Mouse (Mus musculus): ENCODE measurements at regions not wholly inside any gene's neighbourhood (a gene's known extent, or its start where the extent isn't known, plus 50 kb on each side); places are given as distances from the start of the nearest gene placed in this dataset.

DNA sequence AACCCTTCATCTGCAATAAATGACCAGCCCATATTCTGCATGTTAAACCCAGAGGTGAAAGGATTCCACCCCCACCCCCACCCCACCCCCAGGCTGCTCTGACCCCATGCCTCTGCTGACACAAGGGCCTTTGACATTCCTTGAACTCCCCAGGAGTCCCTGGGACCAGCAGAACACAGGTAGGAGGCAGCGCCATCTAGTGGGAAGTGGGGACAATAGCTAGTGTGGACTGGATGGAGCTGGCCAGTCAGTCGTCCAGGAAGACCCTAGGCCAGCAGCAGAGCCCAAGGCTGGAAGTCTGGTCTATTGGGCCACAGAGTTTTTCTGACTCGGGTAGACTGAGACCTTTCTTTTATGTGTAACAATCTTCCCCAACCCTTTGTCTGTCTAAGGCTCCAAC, 71.8 kb upstream of the Ppp1r26 start:
- Histone ChIP-seq H3K9me3 (ENCODE audit: low read length) (no peaks in the 10 kb centered on the region), H3K36me3 (ENCODE audit: insufficient read depth) (no peaks in the 10 kb centered on the region), H3K4me2 (ENCODE audit: low read depth) (no peak overlapping the region), H3K27me3 (ENCODE audit: insufficient read depth, low read length) (no peaks in the 10 kb centered on the region), H3K4me3 (ENCODE audit: low read depth, low read length) (no peak overlapping the region), H3K4me1 (ENCODE audit: insufficient read depth) (peaks cover 9% of the 10 kb centered on the region), H3K27ac (ENCODE audit: low read depth, low read length) (no peak overlapping the region), H3K9ac (no peak overlapping the region)
- TF ChIP-seq CTCF (IDR thresholded peaks at IDR 0.05; ENCODE audit: low read depth) = peak; percentile 77
- ATAC-seq (no peak), DNase-seq (no peak)
- WGBS = 26% methylated on average over 3 of the region's 3 CpGs

DNA sequence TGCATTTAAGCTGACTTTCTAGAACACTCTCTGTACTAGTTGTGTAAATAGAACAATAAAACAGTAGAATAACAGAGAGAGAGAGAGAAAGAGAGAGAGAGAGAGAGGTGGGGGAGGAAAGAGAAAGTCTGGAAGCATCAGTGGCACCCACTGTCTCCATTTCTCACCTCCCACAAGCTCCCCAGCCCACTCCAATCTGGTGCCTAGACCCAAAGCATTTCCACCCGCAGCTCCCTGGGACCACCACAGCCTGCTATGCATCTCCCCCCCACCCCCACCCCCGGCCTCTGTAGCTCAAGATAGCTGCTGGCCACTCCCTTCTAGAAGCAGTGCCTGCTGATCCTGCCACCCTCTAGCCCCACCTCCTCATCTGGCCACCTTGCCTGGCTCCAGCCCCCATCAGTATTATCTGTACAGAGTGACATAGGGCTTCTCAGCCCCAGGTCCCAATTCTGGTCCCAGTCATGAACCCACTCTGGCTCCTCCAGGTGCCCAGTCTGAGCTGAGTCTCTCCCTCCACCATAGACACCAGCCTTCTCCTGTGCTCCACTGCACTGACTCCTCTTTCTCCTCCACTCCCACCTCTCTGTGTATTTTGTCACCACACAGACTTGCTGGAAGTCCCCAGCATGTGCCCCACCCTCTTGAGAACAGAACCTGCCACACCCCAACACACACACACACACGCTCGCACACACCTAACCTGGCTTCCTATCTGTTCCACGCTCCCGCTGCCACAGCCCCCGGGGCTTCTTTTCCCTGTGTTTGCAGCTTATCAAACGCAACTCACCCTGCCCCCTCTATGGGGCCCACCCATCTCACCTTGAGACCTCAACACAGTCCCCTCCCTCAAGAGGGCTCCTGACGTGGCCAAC, 68.4 kb upstream of the Ppp1r26 start:
- Histone ChIP-seq H3K36me3 (ENCODE audit: insufficient read depth) (no peaks in the 10 kb centered on the region), H3K27me3 (ENCODE audit: insufficient read depth, low read length) (no peaks in the 10 kb centered on the region), H3K9me3 (ENCODE audit: low read length) (no peaks in the 10 kb centered on the region), H3K27ac (ENCODE audit: low read depth, low read length) (no peak overlapping the region), H3K4me3 (ENCODE audit: low read depth, low read length) (no peak overlapping the region), H3K4me2 (ENCODE audit: low read depth) (no peak overlapping the region), H3K9ac (no peak overlapping the region), H3K4me1 (ENCODE audit: insufficient read depth) (no peaks in the 10 kb centered on the region)
- 78% methylated on average over 9 of the region's 9 CpGs for WGBS
- TF ChIP-seq CTCF (IDR thresholded peaks at IDR 0.05; ENCODE audit: low read depth) = no peak
- ATAC-seq (no peak), DNase-seq (no peak)

DNA sequence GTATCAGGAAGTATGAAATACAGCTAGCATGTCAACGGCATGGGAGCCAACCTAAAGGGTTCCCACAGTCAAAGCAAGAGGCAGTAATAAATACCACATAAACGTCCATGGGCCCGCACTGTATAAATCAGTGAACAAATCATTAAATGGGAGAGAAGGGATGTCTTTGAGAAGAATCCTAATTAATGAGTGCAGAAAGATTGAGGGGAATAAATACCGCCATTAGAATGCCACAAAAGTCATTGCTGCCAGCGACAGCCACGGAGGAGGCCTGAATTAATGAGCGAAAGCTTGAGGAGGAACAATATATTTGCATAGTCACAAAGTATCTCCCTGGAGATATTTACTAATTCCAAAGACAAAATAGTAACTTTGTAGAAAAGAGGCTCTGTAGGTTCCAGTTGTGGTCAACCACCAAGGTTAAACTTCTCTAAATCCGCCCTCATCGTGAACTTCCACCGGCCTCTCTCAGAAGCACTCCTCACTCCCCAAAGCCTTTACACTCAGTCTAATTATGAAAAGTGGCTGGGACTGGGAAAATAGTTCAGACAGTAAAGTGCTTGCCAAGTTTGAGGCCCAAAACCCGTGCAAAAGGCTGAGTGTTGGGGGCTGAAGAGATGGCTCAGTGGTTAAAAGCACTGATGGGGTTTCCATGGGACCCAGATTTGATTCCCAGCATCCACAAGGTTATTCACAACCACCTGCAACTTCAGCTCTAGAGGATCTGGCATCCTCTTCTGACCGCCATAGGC, 64.4 kb upstream of the Ppp1r26 start:
- Histone ChIP-seq H3K4me2 (ENCODE audit: low read depth) (no peak overlapping the region), H3K27me3 (ENCODE audit: insufficient read depth, low read length) (no peaks in the 10 kb centered on the region), H3K36me3 (ENCODE audit: insufficient read depth) (no peaks in the 10 kb centered on the region), H3K4me3 (ENCODE audit: low read depth, low read length) (no peak overlapping the region), H3K9ac (no peak overlapping the region), H3K4me1 (ENCODE audit: insufficient read depth) (peaks cover 9% of the 10 kb centered on the region), H3K27ac (ENCODE audit: low read depth, low read length) (no peak overlapping the region; the same call in 1 of the 2 replicates), H3K9me3 (ENCODE audit: low read length) (no peaks in the 10 kb centered on the region)
- DNase-seq (no peak), ATAC-seq (no peak)
- no peak for TF ChIP-seq CTCF (IDR thresholded peaks at IDR 0.05; ENCODE audit: low read depth)
- 25% methylated on average over 12 of the region's 12 CpGs for WGBS

DNA sequence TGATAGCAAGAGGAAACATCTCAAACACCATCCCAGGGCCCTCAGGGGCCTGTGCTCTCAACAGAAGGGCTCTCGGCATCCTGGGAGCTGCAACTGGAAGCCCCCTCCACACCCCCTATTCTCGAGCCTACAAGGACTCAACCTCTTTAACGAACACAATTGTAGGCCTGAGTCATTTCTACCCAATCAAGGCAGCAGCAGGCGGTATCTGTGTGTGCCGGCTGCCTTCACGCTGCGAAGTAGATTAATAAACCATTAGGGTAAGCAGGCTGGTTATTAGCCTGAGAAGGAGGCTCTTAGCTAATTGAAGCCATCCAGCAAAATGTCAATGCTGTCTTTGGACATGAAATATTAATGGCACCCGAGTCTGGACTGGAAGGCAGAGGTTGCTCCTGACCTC, 61.7 kb upstream of the Ppp1r26 start:
- H3K27me3 ChIP-seq (ENCODE audit: insufficient read depth, low read length) = no peaks in the 10 kb centered on the region
- no peak overlapping the region for H3K27ac ChIP-seq (ENCODE audit: low read depth, low read length)
- H3K36me3 ChIP-seq (ENCODE audit: insufficient read depth) = no peaks in the 10 kb centered on the region
- H3K9me3 ChIP-seq (ENCODE audit: low read length) = no peaks in the 10 kb centered on the region
- peak; percentile 34 for DNase-seq
- 16% methylated on average over 8 of the region's 8 CpGs for WGBS
- H3K4me1 ChIP-seq (ENCODE audit: insufficient read depth) = peaks cover 18% of the 10 kb centered on the region
- ATAC-seq = peak; percentile 19; the same call in 1 of the 2 replicates
- no peak overlapping the region for H3K4me3 ChIP-seq (ENCODE audit: low read depth, low read length)
- no peak for TF ChIP-seq CTCF (IDR thresholded peaks at IDR 0.05; ENCODE audit: low read depth)
- no peak overlapping the region for H3K4me2 ChIP-seq (ENCODE audit: low read depth)
- no peak overlapping the region for H3K9ac ChIP-seq

DNA sequence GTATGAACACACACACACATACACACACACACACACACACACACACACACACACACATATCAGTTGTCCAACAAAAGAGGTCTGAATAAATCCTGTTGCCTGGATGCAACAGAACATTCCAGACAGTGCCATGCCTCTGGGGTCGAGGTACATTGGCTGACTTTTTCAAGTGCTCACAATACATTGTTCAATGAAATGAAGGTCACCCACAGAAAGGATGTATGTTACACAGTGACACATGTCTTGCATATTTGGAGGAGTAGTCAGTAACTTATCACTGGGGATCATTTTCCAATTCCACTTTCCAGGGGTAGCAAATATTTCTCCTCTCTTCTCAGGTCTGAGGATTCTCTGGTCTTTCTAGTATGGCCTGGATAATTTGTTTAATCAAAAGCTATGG, 59.8 kb upstream of the Ppp1r26 start:
- peaks cover 18% of the 10 kb centered on the region for H3K4me1 ChIP-seq (ENCODE audit: insufficient read depth)
- ATAC-seq (no peak), DNase-seq (no peak)
- H3K9ac ChIP-seq = no peak overlapping the region
- TF ChIP-seq CTCF (IDR thresholded peaks at IDR 0.05; ENCODE audit: low read depth) = no peak
- no peaks in the 10 kb centered on the region for H3K27me3 ChIP-seq (ENCODE audit: insufficient read depth, low read length)
- 33% methylated on average over 1 of the region's 1 CpGs for WGBS
- no peak overlapping the region for H3K4me3 ChIP-seq (ENCODE audit: low read depth, low read length)
- H3K27ac ChIP-seq (ENCODE audit: low read depth, low read length) = peak overlapping the region; percentile 72; the same call in 1 of the 2 replicates
- no peak overlapping the region for H3K4me2 ChIP-seq (ENCODE audit: low read depth)
- H3K36me3 ChIP-seq (ENCODE audit: insufficient read depth) = no peaks in the 10 kb centered on the region
- H3K9me3 ChIP-seq (ENCODE audit: low read length) = no peaks in the 10 kb centered on the region

DNA sequence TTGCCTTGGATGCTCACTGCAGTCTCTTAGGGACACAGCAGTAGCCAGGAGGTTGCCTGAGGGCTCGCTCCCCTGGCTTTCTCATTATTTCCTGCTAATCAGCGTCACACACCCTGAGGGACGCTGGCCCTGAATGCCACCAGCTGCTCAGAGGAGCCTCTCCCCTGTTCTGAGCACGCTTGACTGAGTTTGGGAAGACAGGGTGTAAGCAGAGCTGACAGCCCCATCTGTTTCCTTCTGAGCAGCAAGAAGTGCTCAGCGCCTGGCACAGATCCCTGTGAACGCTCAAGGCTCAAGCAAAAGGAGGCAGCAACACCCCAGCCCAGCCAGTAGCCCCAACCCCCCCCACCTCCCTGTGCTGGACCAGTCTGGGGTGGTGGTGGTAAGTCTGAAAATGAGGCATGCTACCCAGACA, 59.2 kb upstream of the Ppp1r26 start:
- TF ChIP-seq CTCF (IDR thresholded peaks at IDR 0.05; ENCODE audit: low read depth) = no peak
- peaks cover 18% of the 10 kb centered on the region for H3K4me1 ChIP-seq (ENCODE audit: insufficient read depth)
- no peak overlapping the region for H3K4me2 ChIP-seq (ENCODE audit: low read depth)
- H3K27me3 ChIP-seq (ENCODE audit: insufficient read depth, low read length) = no peaks in the 10 kb centered on the region
- DNase-seq = peak; percentile 88
- H3K9me3 ChIP-seq (ENCODE audit: low read length) = no peaks in the 10 kb centered on the region
- H3K9ac ChIP-seq = no peak overlapping the region
- H3K36me3 ChIP-seq (ENCODE audit: insufficient read depth) = no peaks in the 10 kb centered on the region
- H3K27ac ChIP-seq (ENCODE audit: low read depth, low read length) = peak overlapping the region; percentile 72
- H3K4me3 ChIP-seq (ENCODE audit: low read depth, low read length) = no peak overlapping the region
- 9% methylated on average over 6 of the region's 6 CpGs for WGBS
- ATAC-seq = peak; percentile 94

DNA sequence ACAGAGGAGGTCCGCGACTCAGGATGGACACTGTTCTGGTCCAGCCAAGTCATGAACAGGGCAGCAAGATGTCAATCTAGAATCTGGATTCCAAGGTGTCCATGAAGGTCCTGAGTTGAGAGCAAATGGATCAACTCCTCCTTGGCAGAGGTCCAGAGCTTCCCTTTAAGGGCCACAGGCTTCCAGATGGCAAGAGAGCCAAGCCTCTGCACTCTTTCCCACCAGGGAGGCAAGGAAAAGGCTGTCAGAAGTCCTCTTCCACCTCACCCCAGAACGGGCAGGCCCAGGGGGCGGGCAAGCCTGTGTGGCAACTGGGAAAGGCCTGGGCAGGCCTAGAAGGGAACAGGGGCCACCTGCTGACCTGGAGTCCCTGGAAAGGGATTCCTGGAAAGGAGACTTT, 58.7 kb upstream of the Ppp1r26 start:
- DNase-seq (no peak), ATAC-seq (no peak)
- no peak for TF ChIP-seq CTCF (IDR thresholded peaks at IDR 0.05; ENCODE audit: low read depth)
- Histone ChIP-seq H3K4me1 (ENCODE audit: insufficient read depth) (peaks cover 18% of the 10 kb centered on the region), H3K4me3 (ENCODE audit: low read depth, low read length) (no peak overlapping the region), H3K27ac (ENCODE audit: low read depth, low read length) (peak overlapping the region; percentile 72), H3K9ac (no peak overlapping the region), H3K27me3 (ENCODE audit: insufficient read depth, low read length) (no peaks in the 10 kb centered on the region), H3K4me2 (ENCODE audit: low read depth) (no peak overlapping the region), H3K36me3 (ENCODE audit: insufficient read depth) (no peaks in the 10 kb centered on the region), H3K9me3 (ENCODE audit: low read length) (no peaks in the 10 kb centered on the region)
- WGBS = 55% methylated on average over 4 of the region's 4 CpGs

All from forebrain, postnatal 0 days (tissue).